Mouse (Mus musculus) lung, embryonic 14.5 days (tissue): ENCODE data around the gene Dock9. TPM values are rescaled to one million over a fixed set of nuclear protein-coding genes. Genes with fewer than 3 reads are reported as not detected.
A peak's percentile ranks its signal among the peaks of the same experiment; 100 is the strongest.

Source experiments
- ATAC-seq: fragments of 200-750 bp; cut with Nextera tagmentation; 2 replicates; pipeline ENCODE4 v1.8.0; 2017; ENCODE audit warnings: mild to moderate bottlenecking, moderate TSS enrichment, moderate library complexity; ENCODE audit not compliant: insufficient read depth
- DNase-seq: peaks from one replicate; pipeline ENCODE4 v3.0.0-alpha.2; 2015
- H3K27ac ChIP-seq: fragments of 300-500 bp; sonication (generic); 2 replicates; pipeline ENCODE4 v1.5.1; 2014; ENCODE audit warnings: low read depth, mild to moderate bottlenecking, moderate library complexity
- H3K27me3 ChIP-seq: fragments of 300-500 bp; sonication (generic); 2 replicates; pipeline ENCODE4 v1.6.1; 2014; ENCODE audit warnings: low read length, control low read depth; ENCODE audit not compliant: insufficient read depth
- H3K36me3 ChIP-seq: fragments of 300-500 bp; sonication (generic); 2 replicates; pipeline ENCODE4 v1.6.1; 2014; ENCODE audit warnings: control low read depth; ENCODE audit not compliant: insufficient read depth
- H3K4me1 ChIP-seq: fragments of 300-500 bp; sonication (generic); 2 replicates; pipeline ENCODE4 v1.6.1; 2014; ENCODE audit warnings: antibody characterized with exemption, control low read depth; ENCODE audit not compliant: insufficient read depth
- H3K4me2 ChIP-seq: fragments of 300-500 bp; sonication (generic); 2 replicates; pipeline ENCODE4 v1.6.1; 2014; ENCODE audit warnings: mild to moderate bottlenecking
- H3K4me3 ChIP-seq: fragments of 300-500 bp; sonication (generic); 2 replicates; pipeline ENCODE4 v1.5.1; 2014; ENCODE audit warnings: low read depth, low read length
- H3K9ac ChIP-seq: fragments of 300-500 bp; sonication (generic); 2 replicates; pipeline ENCODE4 v1.6.1; 2014
- H3K9me3 ChIP-seq: fragments of 300-500 bp; sonication (generic); 2 replicates; pipeline ENCODE4 v1.6.1; 2016; ENCODE audit warnings: low read depth, low read length, control low read depth
- CTCF ChIP-seq: IDR thresholded peaks from 2 replicates; pipeline ENCODE4 v1.5.1; 2016; ENCODE audit warnings: antibody characterized with exemption, low read depth
- WGBS: fragments of 180-500 bp; shearing (Covaris S2); extraction: QIAGEN DNeasy Blood & Tissue Kit; methylation state at CpG from one replicate; pipeline ENCODE4 v1.1.7; 2014; 5-methylcytosine and 5-hydroxymethylcytosine counted together
- polyA plus RNA-seq: library from polyadenylated mRNA; unstranded; fragments of >200 nt; fragmentation: Nextera tagmentation; extraction: Ambion mirVana; gene quantifications from 2 replicates; pipeline ENCODE4 v1.2.1, GENCODE M21; 2014

Gene Dock9
- polyA plus RNA-seq, 1 experiment from 2014 or later, result 14.6 TPM

- DNase-seq, result no peak
- no peak overlapping the region for H3K4me3 ChIP-seq
- no peaks in the 10 kb centered on the region for H3K9me3 ChIP-seq
- no peak for TF ChIP-seq CTCF
- H3K27ac ChIP-seq, result no peak overlapping the region
- no peaks in the 10 kb centered on the region for H3K27me3 ChIP-seq
- H3K36me3 ChIP-seq, result no peaks in the 10 kb centered on the region
- no peaks in the 10 kb centered on the region for H3K4me1 ChIP-seq
- WGBS, result 82% methylated on average over 4 of the region's 4 CpGs
- no peak overlapping the region for H3K4me2 ChIP-seq
- no peak overlapping the region for H3K9ac ChIP-seq
- no peak for ATAC-seq
Observed at GRCm38 (mm10) chr14:121611098-121611497, 186.5 kb downstream of the Dock9 start.

- no peak overlapping the region for H3K9ac ChIP-seq
- ATAC-seq (peak; percentile 56; the same call in 1 of the 2 replicates), DNase-seq (peak; percentile 25)
- no peak overlapping the region for H3K4me2 ChIP-seq
- no peaks in the 10 kb centered on the region for H3K4me1 ChIP-seq
- peaks cover 5% of the 10 kb centered on the region; the same call in 1 of the 2 replicates for H3K36me3 ChIP-seq
- H3K4me3 ChIP-seq, result no peak overlapping the region
- H3K27me3 ChIP-seq, result no peaks in the 10 kb centered on the region
- no peak overlapping the region for H3K27ac ChIP-seq
- H3K9me3 ChIP-seq, result no peaks in the 10 kb centered on the region
- 18% methylated on average over 5 of the region's 5 CpGs for WGBS
- TF ChIP-seq CTCF, result no peak
Observed at GRCm38 (mm10) chr14:121608522-121608921, 189.1 kb downstream of the Dock9 start.

DNA sequence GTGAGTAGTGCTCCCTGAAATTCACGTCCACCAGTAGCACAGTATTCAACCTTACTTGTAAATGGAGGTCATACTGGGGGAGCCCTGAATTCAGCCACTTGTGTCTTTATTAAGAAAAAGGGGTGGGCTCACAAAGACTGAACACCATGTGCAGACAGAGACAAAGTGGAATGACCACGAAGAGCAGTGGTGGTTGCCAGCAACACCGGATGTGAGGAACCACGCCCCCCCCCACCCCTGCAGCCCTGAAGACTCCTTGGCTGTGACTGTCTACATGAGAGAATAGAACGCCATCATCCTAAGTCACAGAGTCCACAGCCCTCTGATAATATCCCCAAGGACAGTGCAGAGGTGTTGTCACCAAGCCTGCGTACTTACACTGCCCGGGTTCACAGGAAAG is 191.2 kb downstream of the Dock9 start:
- Histone ChIP-seq H3K4me2 (no peak overlapping the region), H3K4me3 (no peak overlapping the region), H3K27me3 (no peaks in the 10 kb centered on the region), H3K4me1 (no peaks in the 10 kb centered on the region), H3K36me3 (peaks cover 5% of the 10 kb centered on the region; the same call in 1 of the 2 replicates), H3K9me3 (no peaks in the 10 kb centered on the region), H3K9ac (no peak overlapping the region), H3K27ac (no peak overlapping the region)
- 76% methylated on average over 7 of the region's 7 CpGs for WGBS
- no peak for TF ChIP-seq CTCF
- ATAC-seq (no peak), DNase-seq (no peak)

DNA sequence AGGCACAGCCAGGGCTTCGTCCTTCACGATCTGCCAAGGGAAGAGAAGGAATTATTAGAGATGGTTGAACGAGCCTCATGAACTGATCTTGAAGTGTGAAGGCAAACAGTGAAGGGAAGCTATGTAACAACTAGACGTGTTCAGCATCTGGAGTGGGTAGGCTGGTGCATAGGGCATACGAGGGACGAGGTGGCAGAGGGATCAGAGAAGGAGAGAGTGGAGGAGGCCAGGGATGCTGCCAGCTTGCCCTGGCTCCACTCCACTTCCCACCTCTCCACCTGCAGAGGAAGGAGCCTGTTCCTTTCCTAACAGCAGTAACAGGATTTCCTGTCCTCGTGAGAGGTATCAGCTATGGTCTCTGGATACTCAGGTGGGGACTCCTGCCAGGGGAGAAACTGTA is 192.4 kb downstream of the Dock9 start:
- Histone ChIP-seq H3K9ac (no peak overlapping the region), H3K4me3 (no peak overlapping the region), H3K4me1 (no peaks in the 10 kb centered on the region), H3K36me3 (peaks cover 5% of the 10 kb centered on the region; the same call in 1 of the 2 replicates), H3K27ac (no peak overlapping the region), H3K27me3 (no peaks in the 10 kb centered on the region), H3K4me2 (no peak overlapping the region), H3K9me3 (no peaks in the 10 kb centered on the region)
- WGBS, result 68% methylated on average over 7 of the region's 7 CpGs
- ATAC-seq, result no peak
- DNase-seq, result no peak
- TF ChIP-seq CTCF, result no peak

- WGBS, result 80% methylated on average over 4 of the region's 4 CpGs
- peaks cover 5% of the 10 kb centered on the region; the same call in 1 of the 2 replicates for H3K36me3 ChIP-seq
Observed at GRCm38 (mm10) chr14:121604565-121604964, 193.1 kb downstream of the Dock9 start.

GRCm38 (mm10) chr14:121602610-121603009 is 195.0 kb downstream of the Dock9 start:
- Histone ChIP-seq H3K36me3 (peaks cover 5% of the 10 kb centered on the region; the same call in 1 of the 2 replicates), H3K27ac (no peak overlapping the region), H3K4me3 (no peak overlapping the region), H3K27me3 (no peaks in the 10 kb centered on the region), H3K9me3 (no peaks in the 10 kb centered on the region), H3K4me2 (no peak overlapping the region), H3K9ac (no peak overlapping the region), H3K4me1 (no peaks in the 10 kb centered on the region)
- WGBS, result 83% methylated on average over 6 of the region's 6 CpGs
- no peak for TF ChIP-seq CTCF
- DNase-seq (no peak), ATAC-seq (no peak)

More at GRCm38 (mm10) chr14:121604565-121604964, 193.1 kb downstream of the Dock9 start:
- DNase-seq (no peak), ATAC-seq (no peak)
- Histone ChIP-seq H3K4me3 (no peak overlapping the region), H3K9me3 (no peaks in the 10 kb centered on the region), H3K4me1 (no peaks in the 10 kb centered on the region), H3K4me2 (no peak overlapping the region), H3K9ac (no peak overlapping the region), H3K27me3 (no peaks in the 10 kb centered on the region), H3K27ac (no peak overlapping the region)
- TF ChIP-seq CTCF, result no peak

- no peak for DNase-seq
- no peak overlapping the region for H3K4me3 ChIP-seq
- no peak overlapping the region for H3K27ac ChIP-seq
- no peaks in the 10 kb centered on the region for H3K9me3 ChIP-seq
- H3K4me1 ChIP-seq, result no peaks in the 10 kb centered on the region
- no peak for ATAC-seq
- no peak overlapping the region for H3K4me2 ChIP-seq
- H3K27me3 ChIP-seq, result no peaks in the 10 kb centered on the region
- H3K36me3 ChIP-seq, result peaks cover 5% of the 10 kb centered on the region; the same call in 1 of the 2 replicates
- H3K9ac ChIP-seq, result no peak overlapping the region
- WGBS, result 88% methylated on average over 4 of the region's 4 CpGs
- TF ChIP-seq CTCF, result no peak
Observed at GRCm38 (mm10) chr14:121600538-121600937, 197.1 kb downstream of the Dock9 start.
